Mouse (Mus musculus) ovary, adult 18-20 months (tissue): Measurements from ENCODE around the gene Muc13.

Experiments used
- DNase-seq: peaks from one replicate; pipeline ENCODE4 v3.0.0; 2022; ENCODE audit warnings: low spot score, mixed read lengths

Muc13 gene

DNA sequence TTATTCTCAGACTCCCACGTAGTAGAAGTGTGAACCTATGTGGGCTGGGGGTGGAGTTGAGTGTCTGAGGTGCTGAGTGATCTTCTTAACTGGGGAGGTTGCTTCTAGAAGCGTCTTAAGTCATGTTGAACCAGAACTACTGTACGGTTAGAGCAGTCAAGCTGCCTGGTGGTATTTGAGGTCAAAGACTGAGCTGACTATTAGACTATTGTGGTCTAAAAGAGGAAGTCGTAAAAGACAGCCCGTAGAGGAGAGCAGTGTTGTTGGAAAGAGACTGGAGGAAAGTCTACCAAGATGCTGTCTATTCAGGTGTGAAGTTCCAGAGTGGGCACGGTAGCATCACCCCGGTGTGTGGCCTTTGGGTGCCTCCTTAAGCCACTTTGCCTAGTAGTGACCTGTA, 24.0 kb upstream of the Muc13 start:
- DNase-seq, result no peak

DNA sequence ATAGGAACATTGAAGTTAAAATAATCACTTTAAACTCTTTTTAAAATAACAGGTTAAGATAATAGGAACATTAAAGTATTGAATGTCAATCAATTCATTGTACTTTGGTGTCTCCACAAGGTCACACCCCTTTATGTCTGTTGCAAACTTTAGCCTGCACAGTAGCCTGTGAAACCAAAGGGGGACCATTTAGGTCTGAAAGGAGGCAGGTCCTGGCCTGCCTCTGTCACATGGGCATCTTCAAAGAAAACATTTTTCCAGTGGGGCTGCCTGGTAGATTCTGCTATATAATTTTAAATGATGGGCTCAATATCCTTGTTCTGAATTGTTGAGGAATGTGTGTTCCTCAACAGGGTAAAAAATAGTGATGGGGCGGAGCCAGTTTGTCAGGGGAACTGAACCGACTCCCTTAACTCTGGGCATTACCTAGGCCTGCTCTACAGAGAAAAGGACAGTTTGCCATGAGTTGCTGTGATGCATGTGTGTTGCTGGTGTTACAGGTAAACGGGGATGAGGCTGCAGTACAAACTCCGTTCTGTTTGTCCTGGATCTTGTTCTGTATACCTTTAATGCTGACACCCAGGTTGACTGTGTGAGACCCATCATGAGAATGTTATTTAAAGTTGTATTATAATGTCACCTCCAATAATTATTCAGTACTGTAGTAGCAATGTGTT, 22.9 kb upstream of the Muc13 start:
- DNase-seq, result no peak

DNA sequence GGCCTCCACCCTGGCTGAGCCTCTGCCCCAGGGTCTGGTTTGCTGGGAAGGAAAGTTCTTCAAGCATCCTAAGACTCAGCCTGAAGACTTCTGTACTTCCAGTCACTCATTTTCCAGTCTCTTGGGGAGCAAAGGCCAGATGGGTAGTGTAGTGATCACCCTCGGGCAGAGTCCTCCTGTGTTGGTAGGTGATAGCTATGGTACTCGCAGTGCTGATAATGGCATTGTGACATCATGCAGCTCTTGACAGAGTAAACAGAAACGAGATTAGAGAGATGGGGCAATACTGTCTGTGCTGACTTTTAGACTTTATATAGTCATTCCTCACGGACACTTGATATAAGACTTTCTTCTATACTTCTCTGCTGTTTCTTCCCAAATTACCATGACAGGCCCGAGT, 21.0 kb upstream of the Muc13 start:
- DNase-seq, result no peak

DNA sequence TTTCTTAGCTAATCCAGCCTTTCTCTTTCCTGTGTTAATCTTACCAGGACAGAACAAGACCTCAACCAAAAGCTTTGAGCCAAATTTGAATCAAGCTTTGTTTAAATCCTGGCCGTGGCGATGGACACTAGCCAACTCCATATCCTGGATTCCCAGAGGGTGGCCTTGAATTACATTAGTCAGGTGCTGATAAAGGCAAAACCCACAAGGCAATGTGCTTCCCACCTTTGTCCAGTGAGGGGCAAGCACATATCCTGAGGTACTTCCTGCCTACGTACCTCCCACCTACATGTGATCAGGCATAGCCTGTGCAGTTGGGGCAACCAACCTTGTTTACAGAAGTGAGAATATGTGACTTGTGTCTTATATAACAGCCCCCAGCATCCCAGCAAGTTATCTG, 18.9 kb upstream of the Muc13 start:
- DNase-seq, result no peak

DNA sequence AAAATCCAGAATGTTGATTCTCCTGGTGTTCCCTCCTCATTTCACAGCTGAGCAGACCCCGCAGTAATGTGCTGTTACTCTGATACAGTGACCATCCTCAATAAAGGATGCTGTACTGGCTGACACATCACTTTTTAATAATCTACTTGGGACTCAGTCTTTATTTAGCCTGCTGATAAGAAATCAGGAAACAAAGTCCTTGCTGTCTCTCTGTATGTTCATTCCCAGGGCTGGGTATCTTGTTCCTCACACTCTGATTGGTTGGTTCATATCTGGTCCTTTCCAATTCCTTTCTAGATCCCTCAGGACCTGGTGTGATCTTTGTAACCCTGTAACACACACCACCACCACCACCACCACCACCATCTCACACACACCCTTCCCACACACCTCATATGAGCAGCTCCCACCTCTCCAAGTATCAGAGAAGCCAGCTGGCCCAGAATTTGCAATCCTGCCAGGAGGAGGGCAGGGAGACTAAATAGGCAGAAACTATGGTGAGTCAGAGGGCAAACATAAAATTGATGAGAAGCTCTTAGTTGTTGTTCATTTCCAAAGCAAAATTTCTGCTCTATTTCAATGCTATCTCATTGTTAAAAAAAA, 18.0 kb upstream of the Muc13 start:
- DNase-seq, result no peak

DNA sequence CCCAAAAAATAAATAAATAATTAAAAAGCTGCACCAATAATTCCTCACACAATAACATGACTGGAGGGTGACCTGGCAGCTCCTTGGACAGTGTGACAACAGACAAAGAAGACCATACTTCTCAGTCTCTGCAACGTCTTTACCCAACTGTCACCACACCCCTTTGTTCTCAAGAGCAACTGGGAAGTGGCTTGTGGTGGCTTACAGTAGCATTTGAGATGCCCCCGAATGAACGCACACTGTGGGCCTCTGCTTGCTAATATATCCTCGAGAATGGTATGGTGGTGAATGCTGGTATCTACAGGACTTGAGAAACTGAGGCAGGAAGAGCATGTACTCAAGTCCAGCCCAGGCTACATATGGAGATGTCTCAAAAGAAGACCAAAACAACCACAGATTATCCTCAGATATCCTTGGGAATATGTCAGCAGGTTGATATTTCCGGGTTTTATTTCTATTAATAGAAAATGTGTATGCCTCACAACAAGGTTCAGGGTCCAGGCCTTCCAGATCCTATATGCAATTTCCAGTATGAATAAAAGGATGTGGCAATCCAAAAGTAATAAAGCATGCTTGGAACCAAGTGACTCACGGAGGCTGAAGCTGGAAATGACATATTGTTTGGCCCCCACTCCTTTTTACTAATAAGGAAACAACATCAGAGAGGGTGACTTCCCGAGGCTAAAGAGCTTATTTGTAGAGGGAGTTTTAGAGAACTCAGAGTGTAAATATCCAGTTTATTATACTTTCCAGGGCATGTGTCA, 16.9 kb upstream of the Muc13 start:
- no peak for DNase-seq

DNA sequence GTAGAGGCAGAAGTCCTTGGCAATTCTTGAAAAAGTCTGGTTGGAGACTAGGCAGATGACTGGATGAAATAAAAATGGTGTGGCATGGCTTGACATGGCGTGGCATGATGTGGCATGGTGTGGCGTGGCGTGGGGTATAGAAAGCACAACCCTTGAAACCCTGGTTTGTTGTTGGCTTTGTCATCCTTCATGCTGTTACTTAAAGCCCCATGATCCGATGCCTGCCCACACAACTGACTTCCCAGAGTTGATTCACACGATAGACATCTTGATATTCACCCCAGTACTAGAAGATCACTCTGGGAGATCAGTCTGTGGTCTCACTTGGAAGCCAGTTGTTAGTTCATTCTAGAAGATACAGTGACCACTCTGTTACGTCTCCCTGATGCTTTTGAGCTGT, 16.2 kb upstream of the Muc13 start:
- DNase-seq, result no peak

DNA sequence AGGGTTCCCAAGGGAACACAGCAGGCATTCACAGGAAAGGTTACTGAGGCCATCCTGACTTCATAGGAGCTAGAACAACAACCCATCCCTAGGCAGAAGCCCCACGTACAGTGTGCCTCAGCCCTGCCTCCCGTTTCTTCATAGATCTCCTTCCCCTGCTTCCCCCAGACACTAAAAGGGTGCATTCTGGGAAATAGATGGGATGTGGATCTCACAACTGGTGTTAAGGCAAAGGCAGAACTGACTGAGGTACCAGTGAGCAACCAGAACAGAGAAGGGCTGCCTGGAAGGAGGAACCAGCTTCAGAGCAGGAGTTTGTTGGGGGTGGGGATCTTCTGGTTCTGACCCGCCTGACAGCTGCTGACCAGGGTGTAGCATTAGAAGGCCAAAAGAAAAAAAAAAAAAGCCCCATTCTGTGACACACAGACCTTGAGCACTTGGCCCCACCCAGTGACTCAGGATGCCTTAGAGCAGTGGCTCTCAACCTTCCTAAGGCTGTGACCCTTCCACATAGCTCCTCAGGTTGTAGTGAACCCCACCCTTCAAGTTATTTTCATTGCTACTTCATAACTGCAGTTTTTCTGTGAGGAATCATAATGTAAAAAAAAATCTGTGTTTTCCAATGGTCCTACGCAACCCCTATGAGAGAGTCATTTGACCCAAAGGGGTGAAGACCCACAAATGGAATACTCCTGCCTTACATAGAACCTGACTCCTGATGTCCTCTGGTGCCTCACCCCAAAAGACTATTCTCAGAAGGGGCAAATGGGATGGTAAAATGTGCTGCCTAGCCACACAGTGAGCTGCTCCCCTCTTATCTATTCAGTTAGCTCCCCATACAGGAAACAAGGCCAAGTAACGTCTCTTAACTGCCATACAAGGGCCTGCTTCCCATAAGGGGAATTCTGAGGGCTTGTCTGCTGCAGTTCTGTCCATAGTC, 11.8 kb upstream of the Muc13 start:
- no peak for DNase-seq

DNA sequence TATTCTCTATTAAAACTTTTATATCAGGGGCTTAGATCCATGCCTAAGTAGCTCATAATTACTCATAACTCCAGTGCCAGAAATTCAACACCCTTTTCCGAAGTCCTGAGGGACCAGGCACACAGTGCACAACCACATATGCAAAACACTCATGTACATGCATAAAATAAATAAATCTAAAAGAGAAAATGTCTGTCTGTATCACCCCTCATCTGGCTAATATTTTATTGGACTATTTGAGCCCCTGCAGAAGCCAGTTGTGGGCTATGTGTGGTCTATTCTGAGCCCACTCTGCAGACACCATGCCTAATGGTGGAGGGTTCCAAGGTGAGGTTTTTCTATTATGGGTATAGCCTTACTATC, 11.1 kb upstream of the Muc13 start:
- DNase-seq, result no peak

DNA sequence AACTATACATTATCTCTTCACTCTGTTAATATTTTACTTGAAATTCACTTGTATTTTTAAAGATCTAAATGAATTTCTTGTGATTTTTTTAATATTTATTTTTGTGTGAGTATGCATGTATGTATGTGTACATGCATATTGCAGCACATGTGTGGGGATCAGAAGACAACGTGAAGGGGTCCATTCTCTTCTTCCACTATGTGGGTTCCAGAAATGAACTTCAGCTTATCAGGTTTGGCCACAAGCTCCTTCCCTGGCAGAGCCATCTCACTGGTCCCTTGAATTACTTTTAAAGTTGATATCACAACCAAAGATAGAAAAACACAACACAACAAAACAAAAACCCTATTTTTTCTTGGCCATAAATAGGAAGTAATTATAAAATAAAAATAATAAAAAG, 9.3 kb upstream of the Muc13 start:
- no peak for DNase-seq

DNA sequence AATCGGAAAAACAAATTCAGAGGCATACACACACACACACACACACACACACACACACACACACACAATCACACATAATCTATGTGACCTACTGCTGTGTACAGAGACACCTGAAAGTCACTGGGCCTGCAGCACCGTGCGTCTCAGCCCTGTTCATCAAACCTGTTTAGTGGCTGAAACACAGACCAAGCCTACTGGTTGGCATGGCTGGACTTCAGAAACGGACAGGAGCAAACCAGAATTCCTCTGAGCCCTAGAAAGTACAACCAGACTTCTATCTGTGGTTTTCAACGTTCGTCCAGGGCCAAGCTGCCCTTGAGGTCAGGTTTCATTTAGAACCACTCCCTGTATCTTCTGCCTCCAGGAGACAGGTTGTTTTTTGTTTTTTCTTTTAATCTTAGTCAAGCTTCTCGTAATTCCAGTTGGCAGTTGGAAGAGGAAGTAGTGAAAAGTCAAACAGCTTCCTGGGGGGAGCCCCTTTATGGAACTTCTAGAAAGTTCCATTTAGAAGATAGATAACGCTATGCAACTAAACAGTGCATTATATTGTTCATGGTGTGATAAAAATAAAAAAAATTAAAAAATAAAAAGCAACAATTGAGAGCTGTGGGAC, 8.6 kb upstream of the Muc13 start:
- DNase-seq, result no peak

DNA sequence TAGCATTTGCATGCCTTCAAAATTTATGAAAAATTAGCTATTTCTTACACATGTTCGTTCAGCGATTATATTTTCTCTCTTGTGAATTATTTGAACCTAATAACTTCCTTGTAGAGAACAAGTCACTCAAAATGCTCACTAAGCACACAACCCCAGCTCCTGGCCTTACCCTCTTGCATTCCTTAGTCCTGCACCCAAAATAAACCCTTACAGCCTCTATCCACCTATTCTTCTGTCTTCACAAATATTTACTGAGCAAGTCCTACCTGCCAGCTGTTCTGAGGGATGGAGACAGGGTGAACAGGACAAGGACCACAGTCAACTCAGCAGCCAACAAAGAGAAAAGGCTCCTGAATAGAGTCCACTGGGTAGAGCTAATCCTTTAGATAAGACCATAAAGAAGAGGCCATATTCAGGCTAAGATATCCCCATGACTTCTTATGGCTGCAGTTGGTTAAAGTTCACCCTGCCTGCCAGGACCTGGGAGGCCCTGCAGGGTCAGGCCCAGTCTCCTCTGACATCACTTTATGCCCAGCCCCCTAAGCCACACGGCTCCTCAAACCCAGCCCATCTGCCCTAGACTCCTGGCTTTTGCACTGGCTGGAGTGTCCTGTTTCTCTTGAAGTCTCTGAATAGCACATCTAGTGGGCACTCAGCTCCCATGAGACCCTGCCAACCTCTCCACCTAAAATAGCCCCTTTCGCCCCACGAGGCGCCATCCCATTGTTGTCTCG, 7.0 kb upstream of the Muc13 start:
- no peak for DNase-seq

DNA sequence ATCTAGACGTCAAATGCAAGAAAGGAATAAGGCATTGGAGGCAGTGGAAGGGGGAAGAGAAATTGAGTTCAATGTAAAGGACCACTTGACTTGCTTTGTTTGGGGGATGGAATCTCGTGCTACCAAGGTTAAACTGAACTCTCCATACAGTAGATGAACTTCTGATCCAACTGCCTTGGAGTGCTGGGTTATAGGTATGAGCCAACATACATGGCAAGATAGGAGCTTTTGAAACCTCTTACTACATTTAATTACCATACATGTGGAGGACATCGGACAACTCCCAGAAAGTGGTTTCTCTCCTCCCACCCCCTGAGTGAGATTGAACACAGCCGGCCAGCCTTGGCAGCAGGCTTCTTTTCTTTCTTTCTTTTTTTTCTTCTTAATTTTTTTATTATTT, 1.3 kb downstream of the Muc13 start:
- DNase-seq, result no peak

DNA sequence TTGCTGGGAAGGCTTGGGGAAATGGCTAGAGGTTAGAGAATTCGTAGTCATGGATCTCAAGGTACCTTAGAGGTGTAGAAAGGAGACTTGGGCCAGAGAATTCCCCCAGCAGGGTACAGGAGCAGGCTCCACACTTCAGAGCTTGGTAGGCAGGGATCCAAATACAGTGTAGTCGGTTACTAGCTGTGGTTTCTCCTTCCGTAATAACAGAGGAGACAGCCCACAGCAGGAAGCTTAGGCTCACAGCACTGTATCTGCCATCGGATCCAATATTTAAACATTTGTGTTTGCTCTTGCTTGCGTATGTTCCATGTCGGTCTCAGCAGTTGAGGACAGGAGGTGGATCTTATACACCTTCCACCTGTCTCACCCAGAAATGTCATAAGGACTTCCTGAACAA, 2.0 kb downstream of the Muc13 start:
- DNase-seq, result no peak

DNA sequence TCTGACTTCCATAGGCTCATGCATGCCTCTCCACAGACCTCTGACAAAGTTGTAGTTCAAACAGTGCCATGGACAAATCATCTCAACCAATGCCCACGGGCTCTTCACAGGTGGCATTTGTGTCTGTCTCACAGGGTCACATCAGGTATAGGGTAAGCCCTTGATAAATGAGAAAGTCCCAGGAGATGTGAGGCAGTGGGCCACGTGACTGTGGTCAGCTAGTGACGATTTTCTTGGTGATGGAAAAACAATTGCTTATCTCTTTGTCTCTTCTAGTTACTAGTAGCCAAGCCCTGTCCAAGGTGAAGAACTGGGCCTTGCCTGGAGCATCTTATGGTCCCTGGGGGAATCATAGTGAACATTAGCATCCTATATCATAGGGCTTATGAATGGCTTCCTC, 2.9 kb downstream of the Muc13 start:
- no peak for DNase-seq

DNA sequence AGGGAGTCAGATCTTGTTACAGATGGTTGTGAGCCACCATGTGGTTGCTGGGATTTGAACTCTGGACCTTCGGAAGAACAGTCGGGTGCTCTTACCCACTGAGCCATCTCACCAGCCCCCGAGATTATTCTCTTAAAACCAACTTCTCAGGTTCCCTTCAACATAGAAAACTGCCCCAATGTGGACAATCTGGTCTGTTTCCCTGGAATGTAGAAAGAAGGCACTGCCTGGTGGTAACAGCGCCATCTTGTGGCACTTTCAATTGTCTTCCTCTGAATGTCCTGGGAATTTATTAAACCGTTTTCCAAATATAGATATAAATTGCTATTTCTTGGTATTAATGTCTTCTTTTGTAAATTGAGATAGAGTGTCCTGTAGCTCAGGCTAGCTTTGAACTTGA, 4.0 kb downstream of the Muc13 start:
- DNase-seq, result no peak

DNA sequence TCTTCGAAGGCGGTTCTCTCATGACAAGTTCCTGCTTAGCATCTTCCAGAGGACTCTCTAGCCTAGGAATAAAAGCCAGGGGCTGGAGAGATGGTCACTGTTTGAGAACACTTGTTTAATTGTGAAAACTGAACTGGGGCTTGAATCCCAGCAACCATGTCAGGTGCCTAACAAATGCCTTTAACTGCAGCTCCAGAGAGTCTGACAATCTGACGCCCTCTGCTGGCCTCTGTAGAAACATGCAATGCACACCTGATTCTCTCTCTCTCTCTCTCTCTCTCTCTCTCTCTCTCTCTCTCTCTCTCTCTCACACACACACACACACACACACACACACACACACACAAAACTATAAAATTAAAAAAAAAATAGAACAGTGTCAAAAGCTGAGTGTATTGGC, 16.2 kb downstream of the Muc13 start:
- no peak for DNase-seq

DNA sequence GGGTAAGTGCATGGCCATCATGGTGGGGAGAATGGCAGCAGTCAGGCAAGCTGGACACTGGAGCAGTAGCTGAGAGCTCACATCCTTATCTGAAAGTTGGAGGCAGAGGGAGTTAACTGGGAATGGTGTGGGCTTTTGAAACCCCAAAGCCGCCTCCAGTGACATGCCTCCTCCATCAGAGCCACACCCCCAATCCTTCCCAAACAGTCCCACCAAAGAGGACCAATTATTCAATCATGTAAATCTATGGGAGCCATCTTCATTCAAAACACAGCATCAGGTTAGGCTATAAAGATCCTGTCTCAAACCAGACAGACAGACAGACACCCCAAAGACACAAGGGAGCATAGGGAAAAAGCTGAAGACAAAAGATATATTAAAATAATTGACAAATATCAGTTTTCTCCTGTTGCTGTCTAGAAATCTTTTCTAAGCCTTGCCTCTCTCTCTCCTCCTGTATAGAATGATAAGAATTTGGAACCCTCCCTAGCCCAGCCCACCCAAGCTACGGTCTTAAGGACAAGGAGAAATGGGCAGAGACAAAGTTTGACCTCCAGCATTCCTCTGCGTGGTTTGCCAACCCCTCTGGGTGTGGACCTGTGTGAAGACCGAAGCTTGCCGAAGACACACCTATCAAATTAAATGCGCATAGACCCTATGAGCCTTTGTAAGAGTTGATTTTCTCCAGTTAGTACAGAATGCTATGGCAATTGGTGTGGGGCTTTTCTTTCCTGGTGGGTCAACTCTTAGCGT, 24.8 kb downstream of the Muc13 start:
- DNase-seq, result no peak

DNA sequence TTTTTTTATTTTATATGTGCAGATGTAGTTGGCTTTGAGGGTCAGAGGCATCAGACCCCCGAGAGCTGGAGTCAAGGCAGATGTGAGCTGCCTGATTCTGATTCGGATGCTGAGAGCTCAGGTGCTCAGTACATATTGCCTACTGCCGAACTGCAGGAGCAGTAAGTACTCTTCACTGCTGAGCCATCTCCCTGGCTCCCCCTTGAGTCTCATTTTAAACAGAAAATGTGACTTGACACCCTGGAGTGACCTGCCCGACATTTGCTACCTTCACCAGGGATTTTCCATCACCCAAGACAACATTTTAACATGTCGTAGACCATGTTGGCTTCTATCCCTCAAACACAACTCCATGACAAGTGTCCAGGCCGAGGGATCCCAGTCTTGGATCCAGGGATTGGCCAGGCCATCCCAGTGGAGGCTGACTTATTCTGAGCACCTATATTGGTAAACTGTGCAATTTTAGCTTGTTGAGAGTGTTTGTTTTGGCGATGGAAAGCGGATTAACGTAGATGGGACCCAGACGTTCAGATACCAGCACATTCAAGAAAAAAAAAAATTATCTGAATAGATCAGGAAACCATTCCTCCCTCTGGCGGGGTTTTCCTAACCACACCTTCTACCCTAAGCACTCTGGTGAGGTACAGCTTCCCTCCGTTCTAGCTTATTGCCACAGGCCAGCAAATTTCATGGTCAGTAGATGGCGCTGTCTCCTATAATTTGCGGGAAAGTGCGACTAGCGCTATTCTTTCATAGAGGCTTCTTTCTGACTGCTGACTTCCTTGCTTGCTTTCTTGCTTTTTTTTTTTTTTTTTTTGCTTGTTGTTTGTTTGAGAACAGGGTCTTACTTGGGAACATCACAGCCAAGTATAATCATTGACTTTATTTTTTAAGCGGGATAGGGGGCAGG, 26.7 kb downstream of the Muc13 start:
- DNase-seq, result peak; percentile 48

DNA sequence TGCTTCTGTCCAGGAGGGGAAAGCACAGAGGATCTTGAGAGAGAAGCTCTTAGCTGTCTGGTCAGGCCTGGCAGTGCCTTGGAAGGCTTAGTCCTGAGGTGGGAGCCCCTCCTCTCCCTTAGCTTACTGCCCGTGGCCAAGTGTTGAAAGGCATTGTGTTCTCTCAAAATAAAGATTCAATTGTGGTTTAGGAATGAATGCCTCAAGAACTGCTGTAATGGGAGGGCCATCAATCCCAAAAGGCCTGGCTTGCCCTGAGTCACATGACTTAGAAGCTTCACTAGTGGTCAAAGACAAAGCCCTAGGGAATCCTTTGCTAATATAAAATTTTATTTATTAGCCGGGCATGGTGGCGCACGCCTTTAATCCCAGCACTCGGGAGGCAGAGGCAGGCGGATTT, 30.8 kb downstream of the Muc13 start:
- DNase-seq, result no peak
